14 mouse cellular contexts compared by ENCODE assay signal in the genomic region with DNA sequence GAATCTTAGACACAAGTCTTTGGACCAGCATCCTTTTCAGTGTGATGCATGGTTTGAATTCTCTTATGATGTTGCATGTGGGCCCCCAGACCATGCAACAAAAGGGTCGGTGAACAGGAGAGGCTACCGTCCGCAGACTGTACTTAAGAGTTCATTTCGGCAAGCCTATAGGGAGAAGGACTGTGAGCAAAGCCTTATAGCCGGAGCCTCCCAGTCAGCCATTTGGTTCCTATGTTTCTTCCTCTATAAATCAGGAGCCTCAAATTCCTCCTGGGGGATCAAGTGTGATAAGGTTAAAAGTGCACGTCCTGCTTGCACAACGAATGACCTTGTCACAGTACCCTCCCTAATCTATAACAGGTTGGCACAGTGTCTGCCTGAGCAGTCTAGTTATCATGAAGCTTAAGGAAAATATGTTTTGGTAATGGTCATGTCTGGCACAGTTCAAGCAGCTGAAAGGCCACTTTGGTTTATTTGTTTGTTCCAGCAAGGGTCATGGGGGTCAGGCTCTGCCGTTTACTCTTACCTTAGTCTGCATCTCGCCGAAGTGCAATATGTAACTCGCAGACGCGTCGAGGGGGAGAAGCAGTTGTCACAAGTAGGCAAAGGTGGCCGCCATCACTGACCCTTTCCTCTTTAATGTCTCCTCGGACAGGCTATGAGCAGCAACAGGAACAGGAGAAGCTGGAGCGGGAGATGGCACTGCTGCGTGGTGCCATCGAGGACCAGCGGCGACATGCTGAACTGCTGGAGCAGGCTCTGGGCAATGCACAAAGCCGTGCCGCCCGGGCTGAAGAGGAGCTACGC. TPM values are rescaled to one million over a fixed set of nuclear protein-coding genes. Genes with fewer than 3 reads are reported as not detected.
DNase-seq lines count a peak whose midpoint lies in the region; ATAC-seq and TF ChIP-seq lines count a peak whose summit lies in the region.
"Had no signal": no experiment of that assay in that cellular context is flagged by ENCODE, and none has a peak within 500 bp of the region (broad histone marks: within the 10 kb centered on the region; RNA-seq: fewer than 3 reads in every experiment).

No protein-coding gene starts in this region.

- WGBS in heart, embryonic 12.5 days: 74% methylated on average over 25 of the region's 25 CpGs
- WGBS in embryonic facial prominence, embryonic 10.5 days: 77% methylated on average over 25 of the region's 25 CpGs
- 68% methylated on average over 25 of the region's 25 CpGs for WGBS in kidney, postnatal 0 days
- WGBS in stomach, postnatal 0 days: 74% methylated on average over 25 of the region's 25 CpGs

- intact Hi-C loops in heart, postnatal 14 days (cut with DNase I): loop anchor here (2.0 kb wide), 1 partner anchor 51 kb away; no protein-coding TSS in a partner anchor

- no peak overlapping the region for H3K4me3 ChIP-seq in heart, embryonic 12.5 days
- H3K4me3 ChIP-seq in ES-Bruce4 (ENCODE audit: low read depth, low read length): peak overlapping the region; percentile 13
- H3K4me3 ChIP-seq in embryonic facial prominence, embryonic 10.5 days: no peak overlapping the region
- no peak overlapping the region for H3K4me3 ChIP-seq in kidney, postnatal 0 days (replicated peaks; ENCODE audit: low read depth, low read length)
- H3K4me3 ChIP-seq in stomach, postnatal 0 days (ENCODE audit: low read depth, low read length): no peak overlapping the region
- H3K4me3 ChIP-seq: erythroblast, embryonic 14.5 days; hindbrain, embryonic 15.5 days; liver, embryonic 12.5 days had no signal

- TF ChIP-seq EP300 in ES-Bruce4 (IDR thresholded peaks at IDR 0.05; ENCODE audit: insufficient read depth, low read depth, low read length): no peak
- TF ChIP-seq EP300 in stomach, postnatal 0 days (optimal IDR thresholded peaks at IDR 0.05): no peak

- peaks cover 83% of the 10 kb centered on the region for H3K4me1 ChIP-seq in heart, embryonic 12.5 days (replicated peaks)
- peaks cover 21% of the 10 kb centered on the region for H3K4me1 ChIP-seq in ES-Bruce4 (ENCODE audit: control insufficient read depth, insufficient read depth, low read length)
- peaks cover 78% of the 10 kb centered on the region for H3K4me1 ChIP-seq in embryonic facial prominence, embryonic 10.5 days
- peaks cover 53% of the 10 kb centered on the region for H3K4me1 ChIP-seq in kidney, postnatal 0 days (replicated peaks; ENCODE audit: insufficient read depth, low read length)
- peaks cover 13% of the 10 kb centered on the region for H3K4me1 ChIP-seq in stomach, postnatal 0 days (replicated peaks; ENCODE audit: control insufficient read depth, insufficient read depth)

- no peaks in the 10 kb centered on the region for H3K27me3 ChIP-seq in heart, embryonic 12.5 days (replicated peaks)
- H3K27me3 ChIP-seq in ES-Bruce4 (ENCODE audit: control insufficient read depth, insufficient read depth, low read length, poor library complexity, severe bottlenecking): no peaks in the 10 kb centered on the region
- H3K27me3 ChIP-seq in embryonic facial prominence, embryonic 10.5 days (replicated peaks; ENCODE audit: low read depth, poor library complexity, severe bottlenecking): no peaks in the 10 kb centered on the region
- no peaks in the 10 kb centered on the region for H3K27me3 ChIP-seq in kidney, postnatal 0 days (ENCODE audit: insufficient read depth, low read length)
- H3K27me3 ChIP-seq in stomach, postnatal 0 days (ENCODE audit: control insufficient read depth, insufficient read depth, low read length): no peaks in the 10 kb centered on the region
- H3K27me3 ChIP-seq: hindbrain, embryonic 15.5 days had no signal

- peak overlapping the region; percentile 9; the same call in 1 of the 2 replicates for H3K4me2 ChIP-seq in heart, embryonic 12.5 days
- no peak overlapping the region for H3K4me2 ChIP-seq in kidney, postnatal 0 days (ENCODE audit: low read length)
- no peak overlapping the region for H3K4me2 ChIP-seq in stomach, postnatal 0 days (replicated peaks; ENCODE audit: low read depth)
- H3K4me2 ChIP-seq: hindbrain, embryonic 15.5 days; liver, embryonic 12.5 days had no signal

- H3K27ac ChIP-seq in heart, embryonic 12.5 days (ENCODE audit: poor library complexity, severe bottlenecking): peak overlapping the region; percentile 89
- no peak overlapping the region for H3K27ac ChIP-seq in ES-Bruce4 (ENCODE audit: insufficient read depth, low read length)
- peak overlapping the region; percentile 83; the same call in 1 of the 2 replicates for H3K27ac ChIP-seq in embryonic facial prominence, embryonic 10.5 days (replicated peaks)
- H3K27ac ChIP-seq in kidney, postnatal 0 days: peak overlapping the region; percentile 84; the same call in 1 of the 2 replicates
- no peak overlapping the region for H3K27ac ChIP-seq in stomach, postnatal 0 days (replicated peaks)
- H3K27ac ChIP-seq: liver, embryonic 12.5 days had no signal

- no peak for DNase-seq in heart, postnatal 14 days
- no peak for DNase-seq in embryonic facial prominence, embryonic 10.5 days (ENCODE audit: low spot score)
- no peak for DNase-seq in kidney, postnatal 0 days (ENCODE audit: low spot score)
- DNase-seq in stomach, postnatal 0 days (ENCODE audit: low spot score): no peak
- no peak for DNase-seq in spleen, postnatal 36 days (ENCODE audit: low spot score in 2 of 2)
- DNase-seq: cerebellum, postnatal 25 days; layer of hippocampus, adult 9-11 months; spleen, adult 18-20 months; thymus, adult 2 months had no signal

- ATAC-seq in heart, embryonic 12.5 days (ENCODE audit: insufficient number of reproducible peaks, low FRiP score): no peak
- no peak for ATAC-seq in kidney, postnatal 0 days (replicated peaks; ENCODE audit: low FRiP score, low read depth)
- no peak for ATAC-seq in stomach, postnatal 0 days (ENCODE audit: low FRiP score, low TSS enrichment)
- ATAC-seq: liver, embryonic 12.5 days had no signal

- peak overlapping the region; percentile 40; the same call in 1 of the 2 replicates for H3K9ac ChIP-seq in heart, embryonic 12.5 days
- H3K9ac ChIP-seq in ES-Bruce4 (ENCODE audit: low read depth, poor library complexity, severe bottlenecking): 0 out of 2 replicates have a peak overlapping the region, but pooled peaks have one; percentile 3
- no peak overlapping the region for H3K9ac ChIP-seq in kidney, postnatal 0 days (ENCODE audit: low read depth, low read length)
- H3K9ac ChIP-seq in stomach, postnatal 0 days (ENCODE audit: low read length): no peak overlapping the region
- H3K9ac ChIP-seq: liver, embryonic 12.5 days had no signal

- no peak for TF ChIP-seq POLR2A in ES-Bruce4 (IDR thresholded peaks at IDR 0.05; ENCODE audit: insufficient read depth, low read length)

- H3K36me3 ChIP-seq in heart, embryonic 12.5 days: peaks cover 96% of the 10 kb centered on the region
- H3K36me3 ChIP-seq in ES-Bruce4 (ENCODE audit: control insufficient read depth, insufficient read depth, low read length, poor library complexity, severe bottlenecking): peaks cover 86% of the 10 kb centered on the region
- H3K36me3 ChIP-seq in embryonic facial prominence, embryonic 10.5 days (replicated peaks): peaks cover 100% of the 10 kb centered on the region
- H3K36me3 ChIP-seq in kidney, postnatal 0 days (ENCODE audit: insufficient read depth, low read length): peaks cover 85% of the 10 kb centered on the region
- peaks cover 74% of the 10 kb centered on the region for H3K36me3 ChIP-seq in stomach, postnatal 0 days (ENCODE audit: control insufficient read depth, insufficient read depth, low read length)

- no peaks in the 10 kb centered on the region for H3K9me3 ChIP-seq in heart, embryonic 12.5 days (replicated peaks)
- no peaks in the 10 kb centered on the region for H3K9me3 ChIP-seq in ES-Bruce4 (replicated peaks; ENCODE audit: control insufficient read depth, insufficient read depth, low read length, poor library complexity, severe bottlenecking)
- no peaks in the 10 kb centered on the region for H3K9me3 ChIP-seq in embryonic facial prominence, embryonic 10.5 days
- H3K9me3 ChIP-seq in kidney, postnatal 0 days (replicated peaks; ENCODE audit: low read length): no peaks in the 10 kb centered on the region
- no peaks in the 10 kb centered on the region for H3K9me3 ChIP-seq in stomach, postnatal 0 days (ENCODE audit: control insufficient read depth, low read length)
- H3K9me3 ChIP-seq: hindbrain, embryonic 15.5 days; liver, embryonic 12.5 days had no signal

- no peak for TF ChIP-seq CTCF in ES-Bruce4 (IDR thresholded peaks at IDR 0.05; ENCODE audit: low read depth, low read length)
- no peak for TF ChIP-seq CTCF in kidney, postnatal 0 days (IDR thresholded peaks at IDR 0.05; ENCODE audit: low read depth)
- no peak for TF ChIP-seq CTCF in stomach, postnatal 0 days (IDR thresholded peaks at IDR 0.05; ENCODE audit: low read depth)

RNA-seq across cellular contexts. Expression of gene Amotl2, which starts 11.4 kb away (rescaled TPM):
- polyA plus RNA-seq in heart, embryonic 12.5 days (2016; fragmentation: Nextera tagmentation; extraction: Ambion mirVana): 59.2 and 61.6 TPM in 2 replicates
- total RNA-seq in heart, postnatal 14 days (2021): 10 to 100 TPM; 61.6 to 64.6 TPM
- polyA plus RNA-seq in ES-Bruce4 (2011; ENCODE audit: insufficient read depth, insufficient read length, low read depth, missing spikeins): 227 and 231 TPM in 2 replicates
- 61.4 and 64.0 TPM in 2 replicates for polyA plus RNA-seq in embryonic facial prominence, embryonic 10.5 days (2016; fragmentation: Nextera tagmentation; extraction: Ambion mirVana)
- 40.8 and 44.3 TPM in 2 replicates for polyA plus RNA-seq in kidney, postnatal 0 days (2015; fragmentation: Nextera tagmentation; extraction: Ambion mirVana)
- 18.6 and 22.7 TPM in 2 replicates for polyA plus RNA-seq in stomach, postnatal 0 days (2015; fragmentation: Nextera tagmentation; extraction: Ambion mirVana)

Comparison
In these comparisons a context has a peak if more than half of its experiments do, and no peak if none do; other contexts are left out.
1. H3K27ac ChIP-seq: peak in heart, embryonic 12.5 days (single experiment), embryonic facial prominence, embryonic 10.5 days (single experiment) and kidney, postnatal 0 days (single experiment); none in ES-Bruce4 (single experiment) and stomach, postnatal 0 days (single experiment).
2. H3K9ac ChIP-seq: peak in heart, embryonic 12.5 days (single experiment) and ES-Bruce4 (single experiment); none in kidney, postnatal 0 days (single experiment) and stomach, postnatal 0 days (single experiment).